Mouse (Mus musculus): ENCODE measurements at regions not wholly inside any gene's neighbourhood (a gene's known extent, or its start where the extent isn't known, plus 50 kb on each side); places are given as distances from the start of the nearest gene placed in this dataset.

DNA sequence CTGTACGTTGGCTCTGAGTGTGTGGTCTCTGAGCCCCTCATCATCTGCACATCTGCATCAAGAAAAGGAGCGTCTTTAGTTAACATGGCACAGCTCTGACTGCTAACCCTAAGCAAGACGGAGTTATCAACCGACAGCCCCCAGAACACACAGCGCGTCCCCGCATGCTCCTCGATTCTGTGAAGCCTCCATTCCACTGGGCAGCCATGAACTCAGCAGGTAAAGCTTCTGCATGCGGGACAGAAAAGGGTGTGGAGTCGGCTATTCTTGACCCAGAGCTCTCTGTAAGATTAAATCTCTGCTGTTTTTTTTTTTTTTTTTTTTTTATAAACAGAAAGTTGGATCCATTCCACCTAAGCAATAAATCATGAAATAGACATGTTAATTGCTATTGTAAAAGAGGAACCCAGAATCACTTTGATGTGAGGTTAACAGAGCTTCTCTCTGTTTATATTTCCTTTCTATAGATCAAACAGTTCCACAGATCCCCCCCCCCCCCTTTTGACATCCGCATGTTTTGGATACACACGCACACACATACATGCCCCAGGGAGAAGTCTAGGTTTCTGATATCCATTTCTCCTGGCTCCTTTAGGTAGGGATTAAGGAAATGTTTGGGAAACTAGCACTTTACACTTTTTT lies 328.9 kb downstream of the Mex3b start:
- TF ChIP-seq CTCF (IDR thresholded peaks at IDR 0.05; ENCODE audit: low read depth, low read length): no peak
- no peak for TF ChIP-seq POLR2A (IDR thresholded peaks at IDR 0.05; ENCODE audit: extremely low read depth, insufficient read depth, low read length)

All from liver, adult 2 months (tissue).